Mouse (Mus musculus): ENCODE data around the gene Fam131a. TPM values are rescaled to one million over a fixed set of nuclear protein-coding genes. Genes with fewer than 3 reads are reported as not detected.

The Fam131a gene
- 5.9 and 7.1 TPM in 2 replicates for polyA plus RNA-seq (2011; ENCODE audit: insufficient read depth, insufficient read length, low read depth, missing spikeins)

- no peak for TF ChIP-seq EP300 (IDR thresholded peaks at IDR 0.05; ENCODE audit: insufficient read depth, low read depth, low read length)
- no peak for TF ChIP-seq CTCF (IDR thresholded peaks at IDR 0.05; ENCODE audit: low read depth, low read length)
- H3K9ac ChIP-seq (ENCODE audit: low read depth, poor library complexity, severe bottlenecking): peak within 1 kb of the TSS; percentile 47
- peak within 1 kb of the TSS; percentile 41 for H3K27ac ChIP-seq (ENCODE audit: insufficient read depth, low read length)
- no peaks in the 10 kb centered on the region for H3K27me3 ChIP-seq (ENCODE audit: control insufficient read depth, insufficient read depth, low read length, poor library complexity, severe bottlenecking)
- H3K4me3 ChIP-seq (ENCODE audit: low read depth, low read length): peak within 1 kb of the TSS; percentile 88
- H3K36me3 ChIP-seq (ENCODE audit: control insufficient read depth, insufficient read depth, low read length, poor library complexity, severe bottlenecking): peaks cover 28% of the 10 kb centered on the region
- H3K9me3 ChIP-seq (replicated peaks; ENCODE audit: control insufficient read depth, insufficient read depth, low read length, poor library complexity, severe bottlenecking): no peaks in the 10 kb centered on the region
- peaks cover 3% of the 10 kb centered on the region for H3K4me1 ChIP-seq (ENCODE audit: control insufficient read depth, insufficient read depth, low read length)
These were observed at the start of gene Fam131a for GRCm38 (mm10) chr16:20693111-20693701. Gene Fam131a (plus strand): TSS chr16:20693241.

- TF ChIP-seq POLR2A (IDR thresholded peaks at IDR 0.05; ENCODE audit: insufficient read depth, low read length) (no peak), CTCF (IDR thresholded peaks at IDR 0.05; ENCODE audit: low read depth, low read length) (no peak), EP300 (IDR thresholded peaks at IDR 0.05; ENCODE audit: insufficient read depth, low read depth, low read length) (no peak)
- no peak overlapping the region for H3K9ac ChIP-seq (ENCODE audit: low read depth, poor library complexity, severe bottlenecking)
- H3K27me3 ChIP-seq (ENCODE audit: control insufficient read depth, insufficient read depth, low read length, poor library complexity, severe bottlenecking): no peaks in the 10 kb centered on the region
These were observed 49.1 kb upstream of the Fam131a start for GRCm38 (mm10) chr16:20643911-20644310.

GRCm38 (mm10) chr16:20651076-20651946 lies 41.7 kb upstream of the Fam131a start, which contains the start of gene Psmd2:
Gene Psmd2 (plus strand): TSS chr16:20651652.
- TF ChIP-seq POLR2A (IDR thresholded peaks at IDR 0.05; ENCODE audit: insufficient read depth, low read length) (peak; percentile 95), CTCF (IDR thresholded peaks at IDR 0.05; ENCODE audit: low read depth, low read length) (no peak), EP300 (IDR thresholded peaks at IDR 0.05; ENCODE audit: insufficient read depth, low read depth, low read length) (0 out of 2 replicates have a peak, but pooled peaks have one; percentile 28)
- peak within 1 kb of the TSS; percentile 60 for H3K27ac ChIP-seq (ENCODE audit: insufficient read depth, low read length)
- peaks cover 26% of the 10 kb centered on the region for H3K36me3 ChIP-seq (ENCODE audit: control insufficient read depth, insufficient read depth, low read length, poor library complexity, severe bottlenecking)
- no peaks in the 10 kb centered on the region for H3K27me3 ChIP-seq (ENCODE audit: control insufficient read depth, insufficient read depth, low read length, poor library complexity, severe bottlenecking)
- H3K9me3 ChIP-seq (replicated peaks; ENCODE audit: control insufficient read depth, insufficient read depth, low read length, poor library complexity, severe bottlenecking): no peaks in the 10 kb centered on the region
- H3K4me3 ChIP-seq (ENCODE audit: low read depth, low read length): peak within 1 kb of the TSS; percentile 92
- no peaks in the 10 kb centered on the region for H3K4me1 ChIP-seq (ENCODE audit: control insufficient read depth, insufficient read depth, low read length)
- peak within 1 kb of the TSS; percentile 67 for H3K9ac ChIP-seq (ENCODE audit: low read depth, poor library complexity, severe bottlenecking)

More at GRCm38 (mm10) chr16:20643911-20644310, 49.1 kb upstream of the Fam131a start:
- Histone ChIP-seq H3K4me1 (ENCODE audit: control insufficient read depth, insufficient read depth, low read length) (no peaks in the 10 kb centered on the region), H3K4me3 (ENCODE audit: low read depth, low read length) (no peak overlapping the region), H3K36me3 (ENCODE audit: control insufficient read depth, insufficient read depth, low read length, poor library complexity, severe bottlenecking) (no peaks in the 10 kb centered on the region), H3K9me3 (replicated peaks; ENCODE audit: control insufficient read depth, insufficient read depth, low read length, poor library complexity, severe bottlenecking) (no peaks in the 10 kb centered on the region), H3K27ac (ENCODE audit: insufficient read depth, low read length) (no peak overlapping the region)

- H3K27me3 ChIP-seq (ENCODE audit: control insufficient read depth, insufficient read depth, low read length, poor library complexity, severe bottlenecking): no peaks in the 10 kb centered on the region
- H3K36me3 ChIP-seq (ENCODE audit: control insufficient read depth, insufficient read depth, low read length, poor library complexity, severe bottlenecking): peaks cover 32% of the 10 kb centered on the region
- peak overlapping the region; percentile 67 for H3K9ac ChIP-seq (ENCODE audit: low read depth, poor library complexity, severe bottlenecking)
- H3K27ac ChIP-seq (ENCODE audit: insufficient read depth, low read length): no peak overlapping the region
- no peaks in the 10 kb centered on the region for H3K9me3 ChIP-seq (replicated peaks; ENCODE audit: control insufficient read depth, insufficient read depth, low read length, poor library complexity, severe bottlenecking)
- H3K4me3 ChIP-seq (ENCODE audit: low read depth, low read length): peak overlapping the region; percentile 92
- no peaks in the 10 kb centered on the region for H3K4me1 ChIP-seq (ENCODE audit: control insufficient read depth, insufficient read depth, low read length)
- no peak for TF ChIP-seq EP300 (IDR thresholded peaks at IDR 0.05; ENCODE audit: insufficient read depth, low read depth, low read length)
- no peak for TF ChIP-seq POLR2A (IDR thresholded peaks at IDR 0.05; ENCODE audit: insufficient read depth, low read length)
- no peak for TF ChIP-seq CTCF (IDR thresholded peaks at IDR 0.05; ENCODE audit: low read depth, low read length)
These were observed 41.1 kb upstream of the Fam131a start for GRCm38 (mm10) chr16:20651947-20652310.

GRCm38 (mm10) chr16:20653315-20653714 lies 39.7 kb upstream of the Fam131a start:
- H3K9me3 ChIP-seq (replicated peaks; ENCODE audit: control insufficient read depth, insufficient read depth, low read length, poor library complexity, severe bottlenecking): no peaks in the 10 kb centered on the region
- no peak for TF ChIP-seq EP300 (IDR thresholded peaks at IDR 0.05; ENCODE audit: insufficient read depth, low read depth, low read length)
- TF ChIP-seq CTCF (IDR thresholded peaks at IDR 0.05; ENCODE audit: low read depth, low read length): no peak
- no peak for TF ChIP-seq POLR2A (IDR thresholded peaks at IDR 0.05; ENCODE audit: insufficient read depth, low read length)
- H3K27ac ChIP-seq (ENCODE audit: insufficient read depth, low read length): no peak overlapping the region
- H3K27me3 ChIP-seq (ENCODE audit: control insufficient read depth, insufficient read depth, low read length, poor library complexity, severe bottlenecking): no peaks in the 10 kb centered on the region
- H3K4me1 ChIP-seq (ENCODE audit: control insufficient read depth, insufficient read depth, low read length): no peaks in the 10 kb centered on the region
- no peak overlapping the region for H3K9ac ChIP-seq (ENCODE audit: low read depth, poor library complexity, severe bottlenecking)
- peaks cover 46% of the 10 kb centered on the region for H3K36me3 ChIP-seq (ENCODE audit: control insufficient read depth, insufficient read depth, low read length, poor library complexity, severe bottlenecking)
- no peak overlapping the region for H3K4me3 ChIP-seq (ENCODE audit: low read depth, low read length)
